Mouse (Mus musculus): ENCODE results near the gene Vps52. TPM values are rescaled to one million over a fixed set of nuclear protein-coding genes. Genes with fewer than 3 reads are reported as not detected.

Vps52 gene
- polyA plus RNA-seq (2014; fragmentation: Illumina TruSeq; extraction: RNeasy Lipid Tissue Mini Kit (QIAGEN cat#74804); ENCODE audit: low read depth, low replicate concordance): 4.8 TPM

DNA sequence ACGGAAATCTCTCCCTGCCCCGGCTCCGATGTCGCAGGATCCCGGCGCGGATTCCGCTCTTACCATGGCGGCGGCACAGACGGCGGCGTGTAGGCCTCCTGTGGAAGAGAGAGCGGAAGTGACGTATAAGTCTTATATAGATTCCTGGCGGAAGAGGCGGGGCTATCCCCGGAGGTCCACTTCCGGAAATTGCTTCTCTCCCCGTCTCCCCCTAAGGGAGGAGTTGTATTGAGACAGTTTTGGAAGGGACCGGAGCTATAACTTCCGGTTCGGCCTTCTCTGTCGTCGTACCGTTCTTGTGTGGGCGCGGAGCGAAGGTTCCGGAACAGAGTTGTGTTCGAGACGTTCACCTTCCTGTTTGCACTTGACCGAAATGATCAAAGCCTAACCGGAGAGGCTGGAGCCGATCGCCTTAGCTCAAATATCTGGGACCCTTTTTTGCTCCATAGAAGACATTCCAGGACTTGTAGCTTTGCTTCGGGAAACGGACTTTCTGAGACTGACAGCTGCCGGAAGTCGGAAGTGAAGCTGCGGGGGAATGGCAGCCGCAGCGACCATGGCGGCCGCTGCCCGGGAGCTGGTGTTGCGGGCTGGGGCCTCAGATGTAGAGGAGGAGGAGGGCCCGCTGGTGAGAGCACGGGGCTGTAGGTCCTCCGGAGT, at the start of gene Vps52, which contains the start of gene Rps18:
Vps52 (plus strand) TSS at position 258 of the 660 bp plus-strand sequence.
Rps18 (minus strand) TSS at position 447 of the 660 bp plus-strand sequence.

DNA sequence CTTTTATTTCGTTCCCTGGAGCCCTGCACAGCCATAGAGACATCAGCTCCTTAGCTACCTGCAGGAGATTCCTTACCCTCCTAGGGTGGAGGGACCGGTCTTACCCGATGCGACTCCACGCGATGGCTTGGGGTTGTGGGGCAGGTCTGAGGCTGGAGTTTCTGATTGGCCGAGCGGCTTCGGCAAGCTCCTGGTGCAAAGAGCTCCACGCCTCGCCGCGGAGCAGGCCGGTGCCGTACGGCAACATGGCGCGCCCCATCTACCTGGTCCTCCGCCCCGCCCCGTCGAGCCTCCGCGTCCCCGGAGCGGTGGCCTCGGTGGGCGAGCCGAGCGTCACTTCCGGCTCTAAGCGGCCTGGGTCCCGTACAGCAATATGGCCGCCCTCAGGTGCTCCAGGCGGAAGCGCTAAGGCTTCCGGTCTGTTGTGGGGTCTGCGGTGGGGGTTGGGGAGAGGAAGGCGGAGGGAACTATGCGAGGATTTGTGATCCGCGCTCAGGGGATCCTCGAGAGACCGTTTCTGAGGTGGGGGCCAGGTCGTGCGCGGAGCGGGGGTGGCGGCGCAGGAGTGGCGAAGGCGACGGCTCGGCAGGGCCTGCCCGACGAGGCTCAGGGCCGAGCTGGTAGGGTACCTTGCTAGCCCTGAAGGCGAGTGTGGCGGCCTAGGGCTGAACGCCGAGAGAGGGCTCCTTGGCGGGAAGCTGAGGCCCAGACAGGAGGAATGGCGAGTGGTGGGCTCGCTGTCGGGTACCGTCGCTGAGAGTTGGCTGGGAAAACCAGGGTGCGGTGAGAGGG, 46.3 kb upstream of the Vps52 start, which contains the start of gene Daxx:
Daxx (plus strand) TSS at position 338 of the 792 bp plus-strand sequence.

GRCm38 (mm10) chr17:33915671-33916250, 39.9 kb upstream of the Vps52 start, which contains the start of the genes Tapbp and Zbtb22:
Gene Tapbp (plus strand): TSS chr17:33915899.
Gene Zbtb22 (plus strand): TSS chr17:33915904.

GRCm38 (mm10) chr17:33929371-33930279, 26.0 kb upstream of the Vps52 start, which contains the start of gene Rgl2:
Gene Rgl2 (plus strand): TSS chr17:33929543.

GRCm38 (mm10) chr17:33940206-33940805, 15.3 kb upstream of the Vps52 start, which contains the start of the genes Pfdn6 and Wdr46:
Gene Pfdn6 (minus strand): TSS chr17:33940343.
Gene Wdr46 (plus strand): TSS chr17:33940660.

DNA sequence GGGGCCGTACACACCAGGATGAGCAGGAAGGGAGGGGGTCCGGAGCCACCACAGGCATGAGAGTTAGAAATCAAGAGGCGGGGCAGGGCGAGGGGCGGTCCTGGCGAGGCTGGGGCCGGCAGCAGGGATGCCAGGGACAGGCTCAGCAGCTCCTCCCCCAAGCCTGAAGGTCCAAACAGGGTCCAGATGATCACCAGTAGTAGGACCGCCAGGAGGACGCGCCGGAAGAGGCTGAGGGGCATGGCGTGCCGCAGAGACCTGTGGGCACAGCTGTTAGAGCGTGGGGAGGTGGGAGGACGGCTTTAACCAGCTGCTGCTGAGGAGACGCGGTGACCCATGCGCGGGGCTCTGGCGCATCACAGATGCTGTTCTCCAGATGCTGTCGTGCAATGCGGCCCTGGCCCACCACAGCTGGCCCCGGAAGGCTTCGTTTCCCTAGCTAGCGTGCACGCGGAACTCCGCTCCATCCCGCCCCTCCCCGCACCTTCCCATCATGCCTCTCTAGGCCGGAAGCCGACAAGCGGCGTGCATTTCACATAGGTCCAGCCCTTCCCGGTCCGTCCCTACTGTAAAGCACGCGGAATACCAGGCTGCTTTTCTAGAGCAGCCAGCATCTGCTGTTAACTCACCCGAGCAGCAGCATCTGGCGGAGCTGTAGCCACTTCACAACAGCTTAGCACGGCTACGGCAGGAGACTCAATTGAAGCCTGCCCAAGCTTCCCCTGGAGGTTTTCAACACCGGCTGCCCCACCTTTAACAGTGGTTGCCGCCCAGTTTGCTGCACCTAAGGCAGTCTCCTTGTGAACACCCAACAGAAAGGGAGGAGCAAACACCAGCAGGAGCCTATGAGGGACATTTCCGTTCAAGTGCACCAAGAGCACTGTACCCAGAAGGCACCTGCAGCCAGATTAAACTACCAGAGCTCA, 4.3 kb upstream of the Vps52 start, which contains the start of gene B3galt4:
B3galt4 (minus strand) TSS at position 468 of the 926 bp plus-strand sequence.

DNA sequence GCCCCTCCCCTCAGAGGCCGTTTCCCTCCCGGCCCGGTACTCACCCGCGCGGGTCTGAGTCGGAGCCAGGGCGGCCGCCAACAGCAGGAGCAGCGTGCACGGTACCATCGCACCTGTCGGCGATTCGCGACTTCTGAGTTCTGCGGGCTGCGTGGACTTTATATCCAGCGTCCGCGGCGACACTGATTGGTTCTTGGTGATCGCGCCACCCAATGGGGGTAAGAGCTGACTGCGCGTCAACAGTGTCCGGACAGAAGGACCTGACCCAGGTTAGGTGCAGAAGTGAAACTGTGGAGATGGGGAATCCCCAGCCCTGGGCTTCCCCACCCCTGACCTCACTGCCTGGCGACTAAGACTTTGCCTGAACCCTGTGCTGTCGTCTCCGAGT, 44.5 kb downstream of the Vps52 start, which contains the start of gene H2-K1:
H2-K1 (minus strand) TSS at position 198 of the 388 bp plus-strand sequence.

Other genes starting within 250 kb of the Vps52 start
- 26.0 TPM for gene March2, start 237.1 kb upstream of the Vps52 start, polyA plus RNA-seq (2014; fragmentation: Illumina TruSeq; extraction: RNeasy Lipid Tissue Mini Kit (QIAGEN cat#74804); ENCODE audit: low read depth, low replicate concordance)
- gene Rab11b, start 195.3 kb upstream of the Vps52 start, polyA plus RNA-seq (2014; fragmentation: Illumina TruSeq; extraction: RNeasy Lipid Tissue Mini Kit (QIAGEN cat#74804); ENCODE audit: low read depth, low replicate concordance): 27.5 TPM
- 1.0 TPM for gene Angptl4, start 174.0 kb upstream of the Vps52 start, polyA plus RNA-seq (2014; fragmentation: Illumina TruSeq; extraction: RNeasy Lipid Tissue Mini Kit (QIAGEN cat#74804); ENCODE audit: low read depth, low replicate concordance)
- 5.3 TPM for gene Kank3, start 145.3 kb upstream of the Vps52 start, polyA plus RNA-seq (2014; fragmentation: Illumina TruSeq; extraction: RNeasy Lipid Tissue Mini Kit (QIAGEN cat#74804); ENCODE audit: low read depth, low replicate concordance)
- 77.1 TPM for gene Rps28, start 131.2 kb upstream of the Vps52 start, polyA plus RNA-seq (2014; fragmentation: Illumina TruSeq; extraction: RNeasy Lipid Tissue Mini Kit (QIAGEN cat#74804); ENCODE audit: low read depth, low replicate concordance)
- 28.2 TPM for gene Ndufa7, start 131.2 kb upstream of the Vps52 start, polyA plus RNA-seq (2014; fragmentation: Illumina TruSeq; extraction: RNeasy Lipid Tissue Mini Kit (QIAGEN cat#74804); ENCODE audit: low read depth, low replicate concordance)
- gene Cd320, start 112.7 kb upstream of the Vps52 start, polyA plus RNA-seq (2014; fragmentation: Illumina TruSeq; extraction: RNeasy Lipid Tissue Mini Kit (QIAGEN cat#74804); ENCODE audit: low read depth, low replicate concordance): 5.6 TPM
- gene Gm7029, start 82.0 kb upstream of the Vps52 start, polyA plus RNA-seq (2014; fragmentation: Illumina TruSeq; extraction: RNeasy Lipid Tissue Mini Kit (QIAGEN cat#74804); ENCODE audit: low read depth, low replicate concordance): not detected
- gene Kifc1, start 65.2 kb upstream of the Vps52 start, polyA plus RNA-seq (2014; fragmentation: Illumina TruSeq; extraction: RNeasy Lipid Tissue Mini Kit (QIAGEN cat#74804); ENCODE audit: low read depth, low replicate concordance): not detected
- not detected for gene Platr17, start 50.7 kb upstream of the Vps52 start, polyA plus RNA-seq (2014; fragmentation: Illumina TruSeq; extraction: RNeasy Lipid Tissue Mini Kit (QIAGEN cat#74804); ENCODE audit: low read depth, low replicate concordance)
- gene Daxx, start 46.4 kb upstream of the Vps52 start, polyA plus RNA-seq (2014; fragmentation: Illumina TruSeq; extraction: RNeasy Lipid Tissue Mini Kit (QIAGEN cat#74804); ENCODE audit: low read depth, low replicate concordance): 6.5 TPM
- gene Tapbp, start 39.9 kb upstream of the Vps52 start, polyA plus RNA-seq (2014; fragmentation: Illumina TruSeq; extraction: RNeasy Lipid Tissue Mini Kit (QIAGEN cat#74804); ENCODE audit: low read depth, low replicate concordance): 54.8 TPM
- 1.8 TPM for gene Zbtb22, start 39.9 kb upstream of the Vps52 start, polyA plus RNA-seq (2014; fragmentation: Illumina TruSeq; extraction: RNeasy Lipid Tissue Mini Kit (QIAGEN cat#74804); ENCODE audit: low read depth, low replicate concordance)
- 8.0 TPM for gene Rgl2, start 26.3 kb upstream of the Vps52 start, polyA plus RNA-seq (2014; fragmentation: Illumina TruSeq; extraction: RNeasy Lipid Tissue Mini Kit (QIAGEN cat#74804); ENCODE audit: low read depth, low replicate concordance)
- gene Pfdn6, start 15.5 kb upstream of the Vps52 start, polyA plus RNA-seq (2014; fragmentation: Illumina TruSeq; extraction: RNeasy Lipid Tissue Mini Kit (QIAGEN cat#74804); ENCODE audit: low read depth, low replicate concordance): 8.4 TPM
- 0.25 TPM for gene Wdr46, start 15.2 kb upstream of the Vps52 start, polyA plus RNA-seq (2014; fragmentation: Illumina TruSeq; extraction: RNeasy Lipid Tissue Mini Kit (QIAGEN cat#74804); ENCODE audit: low read depth, low replicate concordance)
- 0.38 TPM for gene B3galt4, start 4.3 kb upstream of the Vps52 start, polyA plus RNA-seq (2014; fragmentation: Illumina TruSeq; extraction: RNeasy Lipid Tissue Mini Kit (QIAGEN cat#74804); ENCODE audit: low read depth, low replicate concordance)
- gene Rps18, start 189 bp downstream of the Vps52 start, polyA plus RNA-seq (2014; fragmentation: Illumina TruSeq; extraction: RNeasy Lipid Tissue Mini Kit (QIAGEN cat#74804); ENCODE audit: low read depth, low replicate concordance): 34.2 TPM
- 407 TPM for gene H2-K1, start 44.5 kb downstream of the Vps52 start, polyA plus RNA-seq (2014; fragmentation: Illumina TruSeq; extraction: RNeasy Lipid Tissue Mini Kit (QIAGEN cat#74804); ENCODE audit: low read depth, low replicate concordance)
- gene Ring1, start 68.9 kb downstream of the Vps52 start, polyA plus RNA-seq (2014; fragmentation: Illumina TruSeq; extraction: RNeasy Lipid Tissue Mini Kit (QIAGEN cat#74804); ENCODE audit: low read depth, low replicate concordance): 1.8 TPM
- gene H2-Ke6, start 72.2 kb downstream of the Vps52 start, polyA plus RNA-seq (2014; fragmentation: Illumina TruSeq; extraction: RNeasy Lipid Tissue Mini Kit (QIAGEN cat#74804); ENCODE audit: low read depth, low replicate concordance): 1.2 TPM
- gene Slc39a7, start 75.9 kb downstream of the Vps52 start, polyA plus RNA-seq (2014; fragmentation: Illumina TruSeq; extraction: RNeasy Lipid Tissue Mini Kit (QIAGEN cat#74804); ENCODE audit: low read depth, low replicate concordance): 0.88 TPM
- gene Rxrb, start 76.0 kb downstream of the Vps52 start, polyA plus RNA-seq (2014; fragmentation: Illumina TruSeq; extraction: RNeasy Lipid Tissue Mini Kit (QIAGEN cat#74804); ENCODE audit: low read depth, low replicate concordance): 1.5 TPM
- gene Col11a2, start 83.6 kb downstream of the Vps52 start, polyA plus RNA-seq (2014; fragmentation: Illumina TruSeq; extraction: RNeasy Lipid Tissue Mini Kit (QIAGEN cat#74804); ENCODE audit: low read depth, low replicate concordance): 0.19 TPM
- not detected for gene H2-Oa, start 136.5 kb downstream of the Vps52 start, polyA plus RNA-seq (2014; fragmentation: Illumina TruSeq; extraction: RNeasy Lipid Tissue Mini Kit (QIAGEN cat#74804); ENCODE audit: low read depth, low replicate concordance)
- gene H2-DMa, start 163.7 kb downstream of the Vps52 start, polyA plus RNA-seq (2014; fragmentation: Illumina TruSeq; extraction: RNeasy Lipid Tissue Mini Kit (QIAGEN cat#74804); ENCODE audit: low read depth, low replicate concordance): 1.8 TPM
- gene Brd2, start 166.8 kb downstream of the Vps52 start, polyA plus RNA-seq (2014; fragmentation: Illumina TruSeq; extraction: RNeasy Lipid Tissue Mini Kit (QIAGEN cat#74804); ENCODE audit: low read depth, low replicate concordance): 212 TPM
- 6.1 TPM for gene H2-DMb2, start 187.5 kb downstream of the Vps52 start, polyA plus RNA-seq (2014; fragmentation: Illumina TruSeq; extraction: RNeasy Lipid Tissue Mini Kit (QIAGEN cat#74804); ENCODE audit: low read depth, low replicate concordance)
- gene H2-DMb1, start 197.3 kb downstream of the Vps52 start, polyA plus RNA-seq (2014; fragmentation: Illumina TruSeq; extraction: RNeasy Lipid Tissue Mini Kit (QIAGEN cat#74804); ENCODE audit: low read depth, low replicate concordance): 6.3 TPM
- 4.0 TPM for gene Tap1, start 231.7 kb downstream of the Vps52 start, polyA plus RNA-seq (2014; fragmentation: Illumina TruSeq; extraction: RNeasy Lipid Tissue Mini Kit (QIAGEN cat#74804); ENCODE audit: low read depth, low replicate concordance)
- 7.7 TPM for gene Psmb9, start 232.0 kb downstream of the Vps52 start, polyA plus RNA-seq (2014; fragmentation: Illumina TruSeq; extraction: RNeasy Lipid Tissue Mini Kit (QIAGEN cat#74804); ENCODE audit: low read depth, low replicate concordance)
- gene Psmb8, start 241.9 kb downstream of the Vps52 start, polyA plus RNA-seq (2014; fragmentation: Illumina TruSeq; extraction: RNeasy Lipid Tissue Mini Kit (QIAGEN cat#74804); ENCODE audit: low read depth, low replicate concordance): 4.4 TPM
- gene Tap2, start 247.7 kb downstream of the Vps52 start, polyA plus RNA-seq (2014; fragmentation: Illumina TruSeq; extraction: RNeasy Lipid Tissue Mini Kit (QIAGEN cat#74804); ENCODE audit: low read depth, low replicate concordance): not detected

All from sigmoid colon, adult 10 weeks (tissue).